Mouse (Mus musculus) liver, embryonic 14.5 days (tissue): ENCODE measurements around the gene E2f3.

ENCODE experiments used
- CTCF ChIP-seq: IDR thresholded peaks from 2 replicates; pipeline ENCODE4 v1.5.1; 2016; ENCODE audit warnings: antibody characterized with exemption, low read depth, control low read depth
- EP300 ChIP-seq: IDR thresholded peaks from 2 replicates; pipeline ENCODE4 v1.6.1; 2016; ENCODE audit warnings: antibody characterized with exemption, low read depth

DNA sequence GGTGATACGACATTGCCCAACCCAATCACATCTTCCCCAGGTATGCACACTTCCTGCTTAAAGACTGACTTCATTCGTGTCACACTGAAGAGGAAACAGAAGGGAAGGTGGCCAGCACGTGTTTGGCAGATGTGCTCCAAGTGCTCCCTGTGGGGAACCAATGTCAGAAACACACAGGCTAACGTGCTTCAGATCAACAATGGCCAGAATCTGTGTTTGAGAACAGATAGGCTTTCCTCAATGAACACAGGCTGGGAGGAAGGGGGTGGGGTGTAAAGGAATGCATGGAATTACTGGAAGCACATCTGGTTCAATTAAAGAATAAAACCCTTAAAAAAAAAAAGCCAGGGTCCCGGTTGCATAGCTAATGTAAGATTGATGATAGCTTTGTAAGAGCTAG, 15.2 kb upstream of the E2f3 start:
- no peak for TF ChIP-seq CTCF
- TF ChIP-seq EP300: no peak
